Mouse (Mus musculus) ES-E14 (cell line): ENCODE data around the gene Slc3a2.

Experiments
- CHD2 ChIP-seq: IDR thresholded peaks from 2 replicates; pipeline ENCODE4 v1.6.1; 2014; ENCODE audit warnings: mild to moderate bottlenecking, low read depth, low read length, inconsistent platforms
- HCFC1 ChIP-seq: IDR thresholded peaks from 2 replicates; pipeline ENCODE4 v1.6.1; 2012; ENCODE audit warnings: low read length, inconsistent platforms, borderline replicate concordance; ENCODE audit not compliant: insufficient read depth
- MAFK ChIP-seq: IDR thresholded peaks from 2 replicates; pipeline ENCODE4 v1.6.1; 2014; ENCODE audit warnings: mild to moderate bottlenecking, low read depth, low read length, inconsistent platforms; ENCODE audit not compliant: insufficient read depth
- ZC3H11A ChIP-seq: IDR thresholded peaks from 2 replicates; pipeline ENCODE4 v1.6.1; 2012; ENCODE audit warnings: low read depth, mild to moderate bottlenecking, inconsistent platforms, low read length, borderline replicate concordance
- ZNF384 ChIP-seq: IDR thresholded peaks from 2 replicates; pipeline ENCODE4 v1.6.1; 2012; ENCODE audit warnings: low read depth, low read length, inconsistent platforms

DNA sequence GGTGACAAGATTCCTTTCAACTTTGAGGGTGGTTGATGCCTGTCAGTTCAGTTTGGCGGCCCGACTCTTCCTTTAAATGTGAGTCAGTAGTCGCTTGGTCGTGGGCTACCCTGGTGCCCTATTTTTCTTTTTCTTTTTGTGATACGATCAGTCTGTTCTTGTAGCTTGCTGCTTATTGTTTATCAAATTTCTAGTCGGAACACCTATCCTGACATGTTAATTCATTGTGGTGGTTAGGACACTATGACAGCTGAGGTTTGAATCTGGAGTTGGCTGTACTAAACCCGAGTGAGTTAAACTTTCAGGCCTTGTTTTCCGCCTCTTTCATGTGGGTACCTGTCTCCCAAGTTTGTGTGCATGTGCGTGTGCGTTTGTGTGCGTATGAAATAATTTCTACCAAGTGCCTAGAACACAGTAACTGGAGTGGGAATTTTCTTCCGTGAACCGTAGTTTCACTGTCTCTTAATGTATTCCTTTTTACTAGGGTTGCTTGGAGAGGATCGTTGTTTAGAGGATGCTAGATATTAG lies 34.4 kb upstream of the Slc3a2 start:
- TF ChIP-seq HCFC1: no peak
- TF ChIP-seq CHD2: no peak
- TF ChIP-seq ZNF384: no peak
- no peak for TF ChIP-seq MAFK
- TF ChIP-seq ZC3H11A: no peak
